Mouse (Mus musculus) brain, embryonic 14.5 days (tissue): ENCODE results near the gene Tbc1d24. TPM values are rescaled to one million over a fixed set of nuclear protein-coding genes. Genes with fewer than 3 reads are reported as not detected.
A peak's percentile ranks its signal among the peaks of the same experiment; 100 is the strongest.

Experiments used
- DNase-seq: peaks from one replicate; pipeline ENCODE4 v3.0.0-alpha.2; 2011; ENCODE audit warnings: low read depth
- CTCF ChIP-seq: fragments of 200-500 bp; IDR thresholded peaks from 2 replicates; pipeline ENCODE4 v1.5.1; 2012; ENCODE audit warnings: inconsistent platforms, mild to moderate bottlenecking, moderate library complexity, borderline replicate concordance; ENCODE audit not compliant: insufficient read depth, insufficient read length; ENCODE audit errors: extremely low read depth
- POLR2A ChIP-seq: fragments of 200-500 bp; IDR thresholded peaks from 2 replicates; pipeline ENCODE4 v1.6.1; 2012; ENCODE audit warnings: mild to moderate bottlenecking, inconsistent platforms, borderline replicate concordance; ENCODE audit not compliant: poor library complexity, insufficient read depth, insufficient read length, severe bottlenecking; ENCODE audit errors: extremely low read depth
- polyA plus RNA-seq: library from polyadenylated mRNA; depleted of rRNA; stranded (reverse); fragments of >200 nt; gene quantifications from 2 replicates; pipeline ENCODE4 v1.2.3, GENCODE M21; 2012

Tbc1d24 gene
- polyA plus RNA-seq, 1 experiment = 84.7 TPM

DNA sequence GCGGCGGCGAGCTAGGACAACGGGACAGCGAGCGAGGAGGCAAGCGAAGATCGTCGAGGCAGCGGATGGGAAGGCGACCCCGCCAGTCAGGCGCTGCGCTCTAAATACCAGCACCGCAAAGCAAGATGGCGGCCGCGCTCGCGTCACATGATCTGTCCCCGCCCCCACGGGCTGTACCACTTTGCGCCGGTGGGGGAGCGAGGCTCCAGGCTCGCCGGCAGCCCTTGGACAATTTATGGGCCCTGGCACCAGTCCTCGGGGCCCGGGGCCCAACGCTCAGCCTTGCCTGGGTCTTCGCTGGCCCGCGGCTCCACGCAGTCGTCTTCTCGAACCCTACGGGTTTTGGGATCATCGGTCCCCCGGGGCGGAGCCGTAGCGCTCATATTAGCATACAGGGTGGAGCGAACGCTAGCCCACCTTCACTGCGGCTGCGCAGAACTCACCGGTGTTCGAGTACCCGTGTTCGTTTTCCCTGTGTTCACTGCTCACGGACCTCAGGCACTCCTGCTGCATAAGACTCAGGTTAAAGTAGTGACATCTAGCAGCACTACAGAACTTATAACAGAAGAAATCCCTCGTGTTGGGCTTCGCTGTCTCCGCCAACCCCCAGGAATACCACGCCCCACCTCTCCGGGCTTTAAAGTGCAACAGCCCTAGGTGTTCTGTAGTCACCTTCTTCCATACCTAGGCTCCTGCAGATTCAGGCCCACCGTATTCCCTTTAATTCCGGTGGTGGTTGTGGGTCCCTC, 35.9 kb downstream of the Tbc1d24 start, which contains the start of gene Atp6v0c:
Atp6v0c (minus strand) TSS at position 386 of the 749 bp plus-strand sequence.
- 0 out of 2 replicates have a peak, but pooled peaks have one; percentile 4 for TF ChIP-seq CTCF
- peak; percentile 71; the same call in 1 of the 2 replicates for TF ChIP-seq POLR2A

DNA sequence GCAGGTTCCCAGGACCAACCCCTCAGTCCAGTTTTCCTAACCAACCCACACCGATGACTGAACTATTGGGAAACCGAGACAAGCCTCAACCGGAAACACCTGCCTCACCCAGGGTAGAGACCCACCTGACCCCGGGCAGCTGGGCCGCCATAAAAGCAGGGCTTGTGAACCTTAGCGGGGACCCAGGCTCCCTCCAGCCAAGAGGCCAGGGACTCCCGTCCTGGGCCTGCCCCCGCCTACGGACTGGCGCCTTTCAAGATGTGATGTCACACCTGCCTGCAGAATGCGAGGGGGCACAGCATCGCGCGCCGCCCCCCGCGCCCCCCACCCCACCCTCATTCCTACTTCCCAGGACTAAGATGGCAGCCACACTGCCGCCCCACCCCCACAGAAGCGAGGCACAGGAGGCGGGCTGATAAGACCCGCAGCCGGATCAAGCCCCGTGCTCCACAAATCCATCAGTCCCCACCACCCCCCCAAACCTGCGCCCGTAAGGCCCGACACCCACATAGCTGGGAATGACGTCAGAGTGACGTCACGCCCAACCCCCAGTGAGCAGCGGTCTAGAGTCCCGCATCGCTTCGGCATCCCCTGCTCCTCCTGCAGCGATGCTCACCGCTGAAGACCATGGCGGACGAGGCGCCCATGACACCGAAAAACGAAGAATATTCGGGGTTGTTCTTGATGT, 36.6 kb downstream of the Tbc1d24 start:
- peak; percentile 90 for DNase-seq
- TF ChIP-seq POLR2A = no peak
- TF ChIP-seq CTCF = no peak

More for the DNA sequence above, 35.9 kb downstream of the Tbc1d24 start, which contains the start of gene Atp6v0c:
- peak; percentile 97 for DNase-seq

DNA sequence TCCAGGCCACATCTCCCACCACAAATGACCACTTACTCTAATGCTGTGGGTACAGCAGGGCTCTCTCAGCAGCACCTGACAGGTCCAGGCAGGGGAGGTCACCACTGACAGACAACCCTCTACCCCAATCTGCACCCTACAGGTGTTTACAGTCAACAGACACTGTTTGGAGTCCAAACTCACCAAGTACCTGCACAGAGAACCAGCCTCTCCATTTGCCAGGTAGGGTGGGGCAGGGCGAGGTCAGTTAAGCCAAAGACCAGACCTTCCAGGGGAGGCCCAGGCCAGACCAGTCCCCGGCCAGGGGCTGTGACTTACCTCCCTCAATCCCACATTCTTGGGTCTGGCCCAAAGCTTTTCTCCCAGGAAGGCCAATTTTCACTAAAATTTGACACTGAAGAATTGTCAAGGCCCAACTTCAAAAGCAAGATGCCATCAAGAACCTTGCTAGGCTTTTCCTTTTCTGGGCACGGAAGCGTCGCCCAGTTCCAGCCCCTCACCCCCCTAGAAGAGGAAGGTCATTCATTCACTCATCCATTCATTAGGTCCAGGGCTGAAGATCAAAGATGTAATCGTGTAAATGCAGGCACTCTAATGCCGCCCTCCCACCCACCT, 37.4 kb downstream of the Tbc1d24 start:
- no peak for DNase-seq
- TF ChIP-seq CTCF = no peak
- no peak for TF ChIP-seq POLR2A

DNA sequence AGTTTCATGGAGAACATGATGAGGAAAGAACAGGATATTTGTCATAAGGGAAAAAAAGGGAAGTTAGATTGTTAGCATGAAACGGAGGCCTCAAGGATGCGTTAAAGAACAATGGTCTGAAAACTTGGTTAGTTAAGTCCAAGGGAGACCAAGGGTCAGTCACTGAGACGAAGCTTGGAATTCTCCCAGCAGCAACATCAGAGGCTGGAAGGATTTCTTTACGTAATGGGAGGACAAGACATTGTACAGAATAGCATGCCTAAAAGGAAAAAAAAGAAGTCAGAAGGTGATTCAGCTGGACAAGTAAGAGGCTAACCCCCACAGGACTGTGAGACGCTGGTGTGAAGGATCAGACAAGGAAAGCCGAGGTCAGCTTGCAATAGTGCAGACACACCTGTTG, 38.2 kb downstream of the Tbc1d24 start:
- DNase-seq = no peak

DNA sequence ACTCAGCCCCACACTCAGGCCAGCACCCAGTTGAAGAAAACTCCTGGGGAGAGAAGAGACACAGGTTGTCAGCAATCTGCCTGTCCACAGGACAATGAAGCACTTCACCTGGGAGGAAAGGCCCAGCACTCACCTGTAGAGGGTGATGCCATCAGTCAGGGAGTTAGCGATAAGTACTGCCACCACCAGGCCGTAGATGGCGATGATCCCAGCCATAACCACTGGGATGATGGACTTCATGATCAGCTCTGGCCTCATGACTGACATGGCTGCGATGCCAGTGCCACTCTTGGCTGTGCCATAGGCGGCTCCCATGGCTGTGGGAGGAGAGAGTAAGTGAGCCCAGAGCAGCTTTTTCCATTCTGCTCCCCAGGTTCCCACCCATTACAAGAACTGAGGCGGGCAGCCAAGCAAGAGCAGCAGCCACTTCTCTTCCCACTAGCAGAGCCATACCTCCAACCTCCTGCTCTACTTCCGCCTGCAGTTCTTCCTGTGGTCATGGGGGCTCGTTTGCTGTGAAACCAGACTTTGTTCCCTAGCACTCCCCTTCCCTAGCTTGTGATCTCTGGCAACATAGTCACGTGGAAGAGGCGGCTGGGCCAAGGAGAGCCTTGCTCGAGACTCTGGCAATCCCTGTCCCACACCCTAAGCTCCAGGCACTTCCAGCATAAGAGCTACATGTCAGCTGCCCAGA, 40.6 kb downstream of the Tbc1d24 start:
- TF ChIP-seq CTCF (no peak), POLR2A (no peak)
- DNase-seq = no peak

More for the DNA sequence above, 38.2 kb downstream of the Tbc1d24 start:
- TF ChIP-seq POLR2A = no peak
- no peak for TF ChIP-seq CTCF

DNA sequence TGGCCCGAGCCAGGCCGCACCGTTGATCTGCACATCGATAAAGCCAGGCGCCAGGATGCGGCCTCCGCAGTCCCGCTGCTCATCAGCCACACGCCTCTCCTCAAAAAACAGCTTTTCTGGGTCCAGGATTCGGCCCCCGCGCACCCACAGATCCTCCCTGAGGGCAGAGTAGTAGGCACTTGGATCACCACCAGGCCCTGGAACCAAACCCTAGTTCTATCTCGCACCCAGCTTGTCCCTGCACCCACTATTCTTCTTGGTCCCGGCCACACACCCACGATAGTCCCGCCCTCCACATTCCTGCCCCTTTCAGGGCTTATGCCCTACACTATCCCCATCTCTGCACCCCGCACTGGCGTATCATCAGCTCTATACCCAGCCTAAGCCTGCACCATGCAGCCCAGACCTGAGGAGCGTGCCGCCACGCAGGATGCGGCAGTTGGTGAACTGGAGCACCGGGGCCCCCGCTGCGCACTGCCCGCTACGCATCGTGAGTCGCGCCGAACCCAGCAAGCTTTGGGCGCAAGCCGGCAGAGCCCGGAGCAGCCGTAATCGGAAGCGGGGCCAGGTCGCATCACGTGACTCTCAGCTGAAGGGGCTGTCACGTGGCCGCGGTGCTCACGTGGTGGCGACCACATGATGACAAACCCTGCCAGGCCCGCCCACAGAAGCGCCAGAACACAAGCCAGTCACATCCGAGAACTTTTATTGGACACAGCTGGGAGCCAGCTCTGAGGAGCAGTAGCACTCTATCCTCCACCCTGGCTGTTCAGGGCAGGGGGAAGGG, 42.0 kb downstream of the Tbc1d24 start, which contains the start of gene Amdhd2:
Amdhd2 (minus strand) TSS at position 591 of the 787 bp plus-strand sequence.
- DNase-seq = peak; percentile 98
- peak; percentile 20; the same call in 1 of the 2 replicates for TF ChIP-seq POLR2A
- no peak for TF ChIP-seq CTCF

DNA sequence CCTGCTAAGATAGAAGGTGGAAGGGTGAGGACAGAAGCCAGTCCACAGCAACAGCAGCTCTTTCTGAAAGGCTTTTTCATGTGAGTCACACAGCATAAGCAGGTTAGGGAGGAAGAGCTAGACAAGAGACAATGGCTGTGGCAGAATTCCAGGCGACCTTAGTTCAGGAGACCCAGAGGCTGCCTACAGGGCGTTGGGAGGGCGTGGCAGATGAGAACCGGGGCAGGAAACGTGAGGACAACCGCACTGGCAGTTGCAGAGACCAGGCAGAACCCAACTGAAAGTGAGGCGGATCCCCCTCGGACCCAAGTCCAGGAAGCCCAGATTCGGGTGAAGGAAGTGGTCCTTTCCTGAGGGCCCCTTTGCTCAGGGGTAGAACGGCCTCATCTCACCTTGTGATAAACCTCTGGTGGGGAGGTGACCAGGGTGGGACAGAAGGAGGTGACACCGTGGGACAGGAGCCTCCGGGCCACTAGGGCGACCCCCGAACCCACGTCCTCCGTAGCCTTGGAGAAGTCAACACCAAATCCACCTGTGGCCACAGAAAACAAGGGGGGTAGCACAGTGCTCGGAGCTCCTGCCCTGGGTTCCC, 42.7 kb downstream of the Tbc1d24 start:
- DNase-seq = no peak
- TF ChIP-seq POLR2A (no peak), CTCF (no peak)

DNA sequence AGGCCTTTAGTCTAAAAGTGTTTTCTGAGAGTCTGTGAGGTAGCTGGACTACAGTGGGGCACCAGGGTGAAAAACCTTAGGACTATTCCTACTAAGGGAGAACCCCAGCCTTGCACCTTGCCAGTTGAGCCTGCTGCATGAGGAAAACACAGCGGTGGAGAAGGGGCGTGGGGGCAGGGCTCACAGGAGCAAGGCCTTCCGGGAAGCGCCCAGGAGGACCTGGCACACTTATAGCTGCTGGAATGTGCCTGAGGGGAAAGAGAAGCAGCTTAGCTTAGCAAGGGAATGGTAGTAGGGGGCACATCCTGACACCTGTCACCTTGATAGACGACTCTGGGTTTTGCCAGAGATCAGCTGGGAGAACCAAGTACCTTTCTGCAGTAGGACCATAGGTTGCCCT, 43.9 kb downstream of the Tbc1d24 start:
- no peak for DNase-seq

DNA sequence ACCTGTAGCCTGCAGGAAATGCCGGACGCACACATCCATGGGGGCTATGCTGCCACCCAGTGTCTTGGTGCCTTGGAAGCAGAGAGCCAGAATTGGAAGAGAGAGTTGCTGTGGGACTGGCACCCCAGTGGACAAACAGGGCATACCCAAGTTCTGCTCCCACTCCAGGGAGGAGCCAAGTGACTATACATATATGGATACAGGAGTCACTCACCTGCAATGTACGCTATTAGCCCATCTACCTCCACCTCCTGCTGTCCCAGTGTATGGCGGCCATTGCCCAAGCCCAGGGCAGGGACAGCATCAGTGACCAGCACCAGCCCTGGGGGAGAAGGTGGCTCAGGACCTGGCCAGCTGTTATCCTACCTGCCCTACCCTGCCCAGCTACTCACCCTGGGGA, 47.8 kb downstream of the Tbc1d24 start:
- no peak for DNase-seq
- no peak for TF ChIP-seq POLR2A

More for the DNA sequence above, 43.9 kb downstream of the Tbc1d24 start:
- TF ChIP-seq CTCF (no peak), POLR2A (no peak)

DNA sequence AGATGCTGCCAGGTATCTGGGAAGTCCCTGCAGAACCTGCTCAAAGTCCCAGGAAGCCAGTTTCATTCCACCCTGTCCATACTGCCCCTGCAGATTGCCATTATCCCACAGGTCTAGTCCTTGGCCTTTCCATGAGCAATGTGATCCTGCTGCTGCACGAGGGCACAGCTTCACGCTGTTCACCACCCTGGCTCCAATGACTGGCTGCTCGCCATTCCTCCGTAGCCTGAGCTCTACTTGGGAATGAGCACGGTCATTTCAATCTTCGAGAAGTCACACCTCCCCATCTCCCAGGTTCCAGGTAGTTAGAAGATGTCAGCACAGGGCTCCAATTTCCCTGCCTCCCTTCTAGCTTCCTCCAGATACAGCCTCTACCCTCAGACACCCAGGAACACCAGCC, 48.2 kb downstream of the Tbc1d24 start:
- DNase-seq = no peak
- TF ChIP-seq POLR2A (no peak), CTCF (no peak)
